Mouse (Mus musculus): ENCODE results near the gene Glb1l. TPM values are rescaled to one million over a fixed set of nuclear protein-coding genes. Genes with fewer than 3 reads are reported as not detected.
A peak's percentile ranks its signal among the peaks of the same experiment; 100 is the strongest.

The Glb1l gene
- 10 to 100 TPM; 14.3 to 15.4 TPM for total RNA-seq (2021)

- intact Hi-C loops (cut with DNase I): loop anchor here (2.0 kb wide), 2 partner anchors 18 to 26 kb away; partner anchors contain the start of genes Ankzf1, Atg9a and Dnajb2
- peak; percentile 96 to 98 for DNase-seq (ENCODE audit: low spot score in 2 of 2)
These were observed at the start of gene Glb1l, which contains the start of gene Stk16 for GRCm38 (mm10) chr1:75210136-75211087. Gene Glb1l (minus strand): TSS chr1:75210813. Gene Stk16 (plus strand): TSS chr1:75210838.

- DNase-seq (ENCODE audit: low spot score in 2 of 2): no peak
- intact Hi-C loops (cut with DNase I): no loop called here
These were observed 45.0 kb upstream of the Glb1l start for GRCm38 (mm10) chr1:75255516-75256046.

- no peak for DNase-seq (ENCODE audit: low spot score in 2 of 2)
- intact Hi-C loops (cut with DNase I): no loop called here
These were observed 44.0 kb upstream of the Glb1l start for GRCm38 (mm10) chr1:75254625-75255013.

GRCm38 (mm10) chr1:75253849-75254624 lies 43.4 kb upstream of the Glb1l start:
- peak; percentile 85 to 88 for DNase-seq (ENCODE audit: low spot score in 2 of 2)
- intact Hi-C loops (cut with DNase I): no loop called here

- no peak for DNase-seq (ENCODE audit: low spot score in 2 of 2)
- intact Hi-C loops (cut with DNase I): no loop called here
These were observed 42.4 kb upstream of the Glb1l start for GRCm38 (mm10) chr1:75253029-75253428.

- intact Hi-C loops (cut with DNase I): no loop called here
- DNase-seq (ENCODE audit: low spot score in 2 of 2): no peak
These were observed 41.7 kb upstream of the Glb1l start for GRCm38 (mm10) chr1:75252308-75252707.

GRCm38 (mm10) chr1:75251112-75251970 lies 40.7 kb upstream of the Glb1l start:
- DNase-seq (ENCODE audit: low spot score in 2 of 2): peak; percentile 70 to 76
- intact Hi-C loops (cut with DNase I): no loop called here

GRCm38 (mm10) chr1:75250498-75250897 lies 39.9 kb upstream of the Glb1l start:
- intact Hi-C loops (cut with DNase I): no loop called here
- DNase-seq (ENCODE audit: low spot score in 2 of 2): no peak

GRCm38 (mm10) chr1:75248041-75248772 lies 37.6 kb upstream of the Glb1l start:
- intact Hi-C loops (cut with DNase I): no loop called here
- DNase-seq (ENCODE audit: low spot score in 2 of 2): peak in 1 of 2 experiments; percentile 58

GRCm38 (mm10) chr1:75247071-75247930 lies 36.7 kb upstream of the Glb1l start:
- intact Hi-C loops (cut with DNase I): no loop called here
- no peak for DNase-seq (ENCODE audit: low spot score in 2 of 2)

GRCm38 (mm10) chr1:75244836-75245235 lies 34.2 kb upstream of the Glb1l start:
- intact Hi-C loops (cut with DNase I): no loop called here
- DNase-seq (ENCODE audit: low spot score in 2 of 2): peak; percentile 73 to 86

- intact Hi-C loops (cut with DNase I): no loop called here
- peak in 1 of 2 experiments; percentile 55 for DNase-seq (ENCODE audit: low spot score in 2 of 2)
These were observed 33.7 kb upstream of the Glb1l start for GRCm38 (mm10) chr1:75244175-75244826.

GRCm38 (mm10) chr1:75243411-75243810 lies 32.8 kb upstream of the Glb1l start:
- intact Hi-C loops (cut with DNase I): no loop called here
- DNase-seq (ENCODE audit: low spot score in 2 of 2): no peak

GRCm38 (mm10) chr1:75239591-75239990 lies 29.0 kb upstream of the Glb1l start:
- intact Hi-C loops (cut with DNase I): no loop called here
- peak in 1 of 2 experiments; percentile 72 for DNase-seq (ENCODE audit: low spot score in 2 of 2)

GRCm38 (mm10) chr1:75236117-75237050 lies 25.8 kb upstream of the Glb1l start, which contains the start of gene Dnajb2:
Gene Dnajb2 (plus strand): TSS chr1:75236406.
- peak; percentile 81 to 91 for DNase-seq (ENCODE audit: low spot score in 2 of 2)
- intact Hi-C loops (cut with DNase I): loop anchor here (1.0 to 2.0 kb wide), 2 partner anchors 17 to 26 kb away; partner anchors contain the start of genes Glb1l, Stk16 and Tuba4a

GRCm38 (mm10) chr1:75234606-75235005 lies 24.0 kb upstream of the Glb1l start:
- intact Hi-C loops (cut with DNase I): no loop called here

More at GRCm38 (mm10) chr1:75234606-75235005, 24.0 kb upstream of the Glb1l start:
- peak; percentile 72 to 85 for DNase-seq (ENCODE audit: low spot score in 2 of 2)
